Mouse (Mus musculus): ENCODE results near the gene Fgf15. TPM values are rescaled to one million over a fixed set of nuclear protein-coding genes. Genes with fewer than 3 reads are reported as not detected.
A peak's percentile ranks its signal among the peaks of the same experiment; 100 is the strongest.

The Fgf15 gene
- total RNA-seq (2014; rRNA removed) (7.9 and 9.3 TPM in 2 replicates), polyA plus RNA-seq (2015; fragmentation: Nextera tagmentation; extraction: Ambion mirVana) (3.8 and 5.1 TPM in 2 replicates)

- Histone ChIP-seq H3K27me3 (ENCODE audit: insufficient read depth, low read length) (peaks cover 13% of the 10 kb centered on the region), H3K27ac (ENCODE audit: low read depth, low read length) (no peak within 1 kb of the TSS), H3K4me2 (ENCODE audit: low read depth, low read length, poor library complexity, severe bottlenecking) (peak within 1 kb of the TSS; percentile 97), H3K9me3 (ENCODE audit: low read length) (no peaks in the 10 kb centered on the region), H3K4me1 (ENCODE audit: insufficient read depth, low read length) (peaks cover 5% of the 10 kb centered on the region), H3K36me3 (ENCODE audit: insufficient read depth, low read length) (no peaks in the 10 kb centered on the region), H3K4me3 (ENCODE audit: low read depth, low read length) (peak within 1 kb of the TSS; percentile 42), H3K9ac (replicated peaks; ENCODE audit: low read length, poor library complexity, severe bottlenecking) (peak within 1 kb of the TSS; percentile 51)
- ATAC-seq (ENCODE audit: low FRiP score) (peak; percentile 8; the same call in 1 of the 2 replicates), DNase-seq (ENCODE audit: low spot score) (no peak)
- under 1% methylated on average over 63 of the region's 65 CpGs for WGBS
- no peak for TF ChIP-seq CTCF (IDR thresholded peaks at IDR 0.05)
Observed at GRCm38 (mm10) chr7:144896294-144897218, at the start of gene Fgf15. Fgf15 (plus strand) TSS chr7:144896531.

- ATAC-seq (ENCODE audit: low FRiP score) (no peak), DNase-seq (ENCODE audit: low spot score) (no peak)
- no peak within 1 kb of the TSS for H3K27ac ChIP-seq (ENCODE audit: low read depth, low read length)
- H3K36me3 ChIP-seq (ENCODE audit: insufficient read depth, low read length): no peaks in the 10 kb centered on the region
- no peaks in the 10 kb centered on the region for H3K4me1 ChIP-seq (ENCODE audit: insufficient read depth, low read length)
- no peak within 1 kb of the TSS for H3K4me2 ChIP-seq (ENCODE audit: low read depth, low read length, poor library complexity, severe bottlenecking)
- H3K27me3 ChIP-seq (ENCODE audit: insufficient read depth, low read length): no peaks in the 10 kb centered on the region
- H3K9me3 ChIP-seq (ENCODE audit: low read length): no peaks in the 10 kb centered on the region
- H3K9ac ChIP-seq (replicated peaks; ENCODE audit: low read length, poor library complexity, severe bottlenecking): no peak within 1 kb of the TSS
- no peak within 1 kb of the TSS for H3K4me3 ChIP-seq (ENCODE audit: low read depth, low read length)
- no peak for TF ChIP-seq CTCF (IDR thresholded peaks at IDR 0.05)
Observed at GRCm38 (mm10) chr7:144847067-144847466, 49.3 kb upstream of the Fgf15 start, which contains the start of gene Fgf4. Fgf4 (plus strand) TSS chr7:144847367.

DNA sequence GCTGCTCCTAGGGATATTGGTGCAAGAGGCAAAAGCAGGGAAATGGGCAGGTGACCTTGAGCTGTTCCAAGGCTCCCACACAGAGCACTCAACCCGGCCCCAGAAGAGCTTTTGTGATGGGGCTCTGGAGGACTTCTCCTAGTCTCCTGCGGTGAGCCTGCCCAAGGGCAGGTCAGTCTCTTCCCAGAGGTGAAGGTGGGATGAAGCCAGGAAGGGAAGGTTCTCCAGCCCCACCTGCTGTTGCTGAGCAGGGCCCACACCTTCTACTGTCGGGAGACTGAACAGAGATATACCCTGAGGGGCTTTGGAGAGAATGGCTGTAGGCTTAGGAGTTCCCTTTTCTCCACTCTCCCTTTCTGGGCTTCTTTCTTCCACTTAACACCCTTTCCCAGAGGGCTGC, 45.0 kb upstream of the Fgf15 start:
- no peak for TF ChIP-seq CTCF (IDR thresholded peaks at IDR 0.05)
- Histone ChIP-seq H3K27ac (ENCODE audit: low read depth, low read length) (no peak overlapping the region), H3K4me2 (ENCODE audit: low read depth, low read length, poor library complexity, severe bottlenecking) (no peak overlapping the region), H3K27me3 (ENCODE audit: insufficient read depth, low read length) (no peaks in the 10 kb centered on the region), H3K4me3 (ENCODE audit: low read depth, low read length) (no peak overlapping the region), H3K36me3 (ENCODE audit: insufficient read depth, low read length) (no peaks in the 10 kb centered on the region), H3K9ac (replicated peaks; ENCODE audit: low read length, poor library complexity, severe bottlenecking) (no peak overlapping the region), H3K9me3 (ENCODE audit: low read length) (no peaks in the 10 kb centered on the region), H3K4me1 (ENCODE audit: insufficient read depth, low read length) (no peaks in the 10 kb centered on the region)
- WGBS: 43% methylated on average over 3 of the region's 3 CpGs
- DNase-seq (ENCODE audit: low spot score): no peak
- no peak for ATAC-seq (ENCODE audit: low FRiP score)

GRCm38 (mm10) chr7:144854966-144855365, 41.4 kb upstream of the Fgf15 start:
- 66% methylated on average over 3 of the region's 3 CpGs for WGBS
- no peak overlapping the region for H3K4me2 ChIP-seq (ENCODE audit: low read depth, low read length, poor library complexity, severe bottlenecking)

DNA sequence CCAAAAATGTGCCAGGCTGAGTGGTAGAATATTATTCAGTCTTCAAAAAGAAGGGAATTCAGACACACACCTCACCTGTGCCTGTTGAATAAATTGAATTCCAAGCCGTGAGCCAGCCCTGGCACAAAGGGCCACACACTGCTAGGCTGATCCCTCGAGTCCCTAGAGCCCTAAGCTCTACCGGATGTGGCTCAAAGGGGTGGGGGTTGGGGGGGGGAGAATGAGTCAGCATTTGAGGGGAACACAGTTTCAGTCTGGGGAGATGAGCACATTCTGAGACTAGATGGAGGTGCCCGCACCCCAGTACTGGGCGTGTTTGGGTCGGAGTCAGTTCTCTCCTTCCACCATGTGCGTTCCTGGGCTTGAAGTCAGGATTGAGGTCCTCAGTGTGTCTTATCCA, 39.2 kb upstream of the Fgf15 start:
- DNase-seq (ENCODE audit: low spot score) (no peak), ATAC-seq (ENCODE audit: low FRiP score) (no peak)
- Histone ChIP-seq H3K4me1 (ENCODE audit: insufficient read depth, low read length) (peaks cover 10% of the 10 kb centered on the region), H3K9ac (replicated peaks; ENCODE audit: low read length, poor library complexity, severe bottlenecking) (no peak overlapping the region), H3K27ac (ENCODE audit: low read depth, low read length) (no peak overlapping the region), H3K36me3 (ENCODE audit: insufficient read depth, low read length) (no peaks in the 10 kb centered on the region), H3K9me3 (ENCODE audit: low read length) (no peaks in the 10 kb centered on the region), H3K27me3 (ENCODE audit: insufficient read depth, low read length) (peaks cover 26% of the 10 kb centered on the region), H3K4me2 (ENCODE audit: low read depth, low read length, poor library complexity, severe bottlenecking) (no peak overlapping the region), H3K4me3 (ENCODE audit: low read depth, low read length) (no peak overlapping the region)
- TF ChIP-seq CTCF (IDR thresholded peaks at IDR 0.05): no peak
- 88% methylated on average over 7 of the region's 7 CpGs for WGBS

More at GRCm38 (mm10) chr7:144854966-144855365, 41.4 kb upstream of the Fgf15 start:
- no peak for ATAC-seq (ENCODE audit: low FRiP score)
- no peak for TF ChIP-seq CTCF (IDR thresholded peaks at IDR 0.05)
- no peaks in the 10 kb centered on the region for H3K36me3 ChIP-seq (ENCODE audit: insufficient read depth, low read length)
- no peaks in the 10 kb centered on the region for H3K9me3 ChIP-seq (ENCODE audit: low read length)
- no peak overlapping the region for H3K27ac ChIP-seq (ENCODE audit: low read depth, low read length)
- H3K27me3 ChIP-seq (ENCODE audit: insufficient read depth, low read length): peaks cover 6% of the 10 kb centered on the region
- DNase-seq (ENCODE audit: low spot score): no peak
- no peaks in the 10 kb centered on the region for H3K4me1 ChIP-seq (ENCODE audit: insufficient read depth, low read length)
- H3K9ac ChIP-seq (replicated peaks; ENCODE audit: low read length, poor library complexity, severe bottlenecking): no peak overlapping the region
- H3K4me3 ChIP-seq (ENCODE audit: low read depth, low read length): no peak overlapping the region

GRCm38 (mm10) chr7:144857826-144858342, 38.4 kb upstream of the Fgf15 start:
- DNase-seq (ENCODE audit: low spot score) (no peak), ATAC-seq (ENCODE audit: low FRiP score) (no peak)
- Histone ChIP-seq H3K27me3 (ENCODE audit: insufficient read depth, low read length) (peaks cover 26% of the 10 kb centered on the region), H3K4me3 (ENCODE audit: low read depth, low read length) (no peak overlapping the region), H3K9me3 (ENCODE audit: low read length) (no peaks in the 10 kb centered on the region), H3K4me1 (ENCODE audit: insufficient read depth, low read length) (peaks cover 10% of the 10 kb centered on the region), H3K36me3 (ENCODE audit: insufficient read depth, low read length) (no peaks in the 10 kb centered on the region), H3K27ac (ENCODE audit: low read depth, low read length) (no peak overlapping the region), H3K4me2 (ENCODE audit: low read depth, low read length, poor library complexity, severe bottlenecking) (no peak overlapping the region), H3K9ac (replicated peaks; ENCODE audit: low read length, poor library complexity, severe bottlenecking) (no peak overlapping the region)
- no peak for TF ChIP-seq CTCF (IDR thresholded peaks at IDR 0.05)
- WGBS: 76% methylated on average over 3 of the region's 3 CpGs
